Mouse (Mus musculus): ENCODE measurements at regions not wholly inside any gene's neighbourhood (a gene's known extent, or its start where the extent isn't known, plus 50 kb on each side); places are given as distances from the start of the nearest gene placed in this dataset.

- DNase-seq, result no peak
Observed at GRCm38 (mm10) chr15:97188545-97188944, 58.4 kb upstream of the Pced1b start.

GRCm38 (mm10) chr15:97187831-97188230, 59.1 kb upstream of the Pced1b start:
- no peak for DNase-seq

- no peak for DNase-seq
Observed at GRCm38 (mm10) chr15:97186034-97186433, 60.9 kb upstream of the Pced1b start.

GRCm38 (mm10) chr15:97182617-97183038, 64.3 kb upstream of the Pced1b start:
- peak; percentile 91 for DNase-seq

GRCm38 (mm10) chr15:97180970-97181669, 65.8 kb upstream of the Pced1b start:
- no peak for DNase-seq

GRCm38 (mm10) chr15:97178286-97178685, 68.6 kb upstream of the Pced1b start:
- DNase-seq, result no peak

- DNase-seq, result no peak
Observed at GRCm38 (mm10) chr15:97177806-97178205, 69.1 kb upstream of the Pced1b start.

- DNase-seq, result peak; percentile 92
Observed at GRCm38 (mm10) chr15:97174989-97175388, 71.9 kb upstream of the Pced1b start.

- no peak for DNase-seq
Observed at GRCm38 (mm10) chr15:97173233-97173632, 73.7 kb upstream of the Pced1b start.

GRCm38 (mm10) chr15:97170074-97170473, 76.8 kb upstream of the Pced1b start:
- DNase-seq, result peak; percentile 98

- DNase-seq, result no peak
Observed at GRCm38 (mm10) chr15:97169381-97169780, 77.5 kb upstream of the Pced1b start.

GRCm38 (mm10) chr15:97167116-97167515, 79.8 kb upstream of the Pced1b start:
- no peak for DNase-seq

- peak; percentile 93 for DNase-seq
Observed at GRCm38 (mm10) chr15:97164616-97165015, 82.3 kb upstream of the Pced1b start.

GRCm38 (mm10) chr15:97163971-97164370, 82.9 kb upstream of the Pced1b start:
- no peak for DNase-seq

- DNase-seq, result no peak
Observed at GRCm38 (mm10) chr15:97163090-97163489, 83.8 kb upstream of the Pced1b start.

- DNase-seq, result no peak
Observed at GRCm38 (mm10) chr15:97162305-97162704, 84.6 kb upstream of the Pced1b start.

- no peak for DNase-seq
Observed at GRCm38 (mm10) chr15:97161530-97161929, 85.4 kb upstream of the Pced1b start.

GRCm38 (mm10) chr15:97152354-97152753, 94.6 kb upstream of the Pced1b start:
- no peak for DNase-seq

GRCm38 (mm10) chr15:97151793-97152192, 95.1 kb upstream of the Pced1b start:
- DNase-seq, result no peak

GRCm38 (mm10) chr15:97150983-97151735, 95.4 kb upstream of the Slc38a4 start:
- no peak for DNase-seq

- peak; percentile 28 for DNase-seq
Observed at GRCm38 (mm10) chr15:97141958-97142357, 86.2 kb upstream of the Slc38a4 start.

GRCm38 (mm10) chr15:97138265-97138664, 82.5 kb upstream of the Slc38a4 start:
- DNase-seq, result peak; percentile 28

- peak; percentile 83 for DNase-seq
Observed at GRCm38 (mm10) chr15:97135291-97135690, 79.5 kb upstream of the Slc38a4 start.

- peak; percentile 65 for DNase-seq
Observed at GRCm38 (mm10) chr15:97127771-97128170, 72.0 kb upstream of the Slc38a4 start.
